Mouse (Mus musculus): Measurements from ENCODE around the gene Rnf166. TPM values are rescaled to one million over a fixed set of nuclear protein-coding genes. Genes with fewer than 3 reads are reported as not detected.

Rnf166 gene
- polyA plus RNA-seq, 1 experiment from 2014 or later = 40.8 TPM

GRCm38 (mm10) chr8:122430058-122430636 lies 45.7 kb downstream of the Rnf166 start:
- Histone ChIP-seq H3K27ac (replicated peaks in 1 of 2; ENCODE audit: control insufficient read depth in 1 of 2, insufficient read depth in 1 of 2, low read depth in 2 of 2, low read length in 2 of 2) (no peak overlapping the region), H3K4me2 (ENCODE audit: low read length) (no peak overlapping the region), H3K9me3 (ENCODE audit: control insufficient read depth, low read length) (no peaks in the 10 kb centered on the region), H3K9ac (ENCODE audit: low read length) (no peak overlapping the region), H3K27me3 (ENCODE audit: control insufficient read depth, insufficient read depth, low read length) (no peaks in the 10 kb centered on the region), H3K4me3 (ENCODE audit: control insufficient read depth in 1 of 2, insufficient read depth in 1 of 2, low read depth in 1 of 2, low read length in 2 of 2) (no peak overlapping the region), H3K4me1 (ENCODE audit: control insufficient read depth in 2 of 2, insufficient read depth in 2 of 2, low read length in 2 of 2) (peaks cover 13 to 19% of the 10 kb centered on the region in 2 experiments), H3K36me3 (ENCODE audit: control insufficient read depth, insufficient read depth, low read length) (peaks cover 28% of the 10 kb centered on the region)
- no peak for ATAC-seq (ENCODE audit: insufficient number of reproducible peaks, insufficient read depth, low FRiP score, low read depth)
- WGBS = 80% methylated on average over 10 of the region's 10 CpGs

GRCm38 (mm10) chr8:122428163-122428562 lies 47.7 kb downstream of the Rnf166 start:
- no peak for ATAC-seq (ENCODE audit: insufficient number of reproducible peaks, insufficient read depth, low FRiP score, low read depth)
- Histone ChIP-seq H3K9ac (ENCODE audit: low read length) (no peak overlapping the region), H3K36me3 (ENCODE audit: control insufficient read depth, insufficient read depth, low read length) (peaks cover 23% of the 10 kb centered on the region), H3K4me2 (ENCODE audit: low read length) (no peak overlapping the region), H3K27ac (replicated peaks in 1 of 2; ENCODE audit: control insufficient read depth in 1 of 2, insufficient read depth in 1 of 2, low read depth in 2 of 2, low read length in 2 of 2) (no peak overlapping the region), H3K9me3 (ENCODE audit: control insufficient read depth, low read length) (no peaks in the 10 kb centered on the region), H3K4me3 (ENCODE audit: control insufficient read depth in 1 of 2, insufficient read depth in 1 of 2, low read depth in 1 of 2, low read length in 2 of 2) (no peak overlapping the region), H3K4me1 (ENCODE audit: control insufficient read depth in 2 of 2, insufficient read depth in 2 of 2, low read length in 2 of 2) (peaks cover 20 to 25% of the 10 kb centered on the region in 2 experiments), H3K27me3 (ENCODE audit: control insufficient read depth, insufficient read depth, low read length) (no peaks in the 10 kb centered on the region)
- 87% methylated on average over 9 of the region's 9 CpGs for WGBS

GRCm38 (mm10) chr8:122427607-122428006 lies 48.3 kb downstream of the Rnf166 start:
- Histone ChIP-seq H3K9ac (ENCODE audit: low read length) (no peak overlapping the region), H3K27ac (replicated peaks in 1 of 2; ENCODE audit: control insufficient read depth in 1 of 2, insufficient read depth in 1 of 2, low read depth in 2 of 2, low read length in 2 of 2) (no peak overlapping the region), H3K4me1 (ENCODE audit: control insufficient read depth in 2 of 2, insufficient read depth in 2 of 2, low read length in 2 of 2) (peaks cover 17 to 21% of the 10 kb centered on the region in 2 experiments), H3K9me3 (ENCODE audit: control insufficient read depth, low read length) (no peaks in the 10 kb centered on the region), H3K4me3 (ENCODE audit: control insufficient read depth in 1 of 2, insufficient read depth in 1 of 2, low read depth in 1 of 2, low read length in 2 of 2) (no peak overlapping the region), H3K4me2 (ENCODE audit: low read length) (no peak overlapping the region), H3K27me3 (ENCODE audit: control insufficient read depth, insufficient read depth, low read length) (no peaks in the 10 kb centered on the region), H3K36me3 (ENCODE audit: control insufficient read depth, insufficient read depth, low read length) (peaks cover 23% of the 10 kb centered on the region)
- no peak for ATAC-seq (ENCODE audit: insufficient number of reproducible peaks, insufficient read depth, low FRiP score, low read depth)
- WGBS = 84% methylated on average over 7 of the region's 7 CpGs

GRCm38 (mm10) chr8:122426145-122426544 lies 49.7 kb downstream of the Rnf166 start:
- Histone ChIP-seq H3K4me3 (ENCODE audit: control insufficient read depth in 1 of 2, insufficient read depth in 1 of 2, low read depth in 1 of 2, low read length in 2 of 2) (no peak overlapping the region), H3K9me3 (ENCODE audit: control insufficient read depth, low read length) (no peaks in the 10 kb centered on the region), H3K9ac (ENCODE audit: low read length) (no peak overlapping the region), H3K4me2 (ENCODE audit: low read length) (no peak overlapping the region), H3K27ac (replicated peaks in 1 of 2; ENCODE audit: control insufficient read depth in 1 of 2, insufficient read depth in 1 of 2, low read depth in 2 of 2, low read length in 2 of 2) (no peak overlapping the region), H3K27me3 (ENCODE audit: control insufficient read depth, insufficient read depth, low read length) (no peaks in the 10 kb centered on the region), H3K4me1 (ENCODE audit: control insufficient read depth in 2 of 2, insufficient read depth in 2 of 2, low read length in 2 of 2) (peaks cover 8 to 11% of the 10 kb centered on the region in 2 experiments), H3K36me3 (ENCODE audit: control insufficient read depth, insufficient read depth, low read length) (peaks cover 23% of the 10 kb centered on the region)
- no peak for ATAC-seq (ENCODE audit: insufficient number of reproducible peaks, insufficient read depth, low FRiP score, low read depth)
- WGBS = 60% methylated on average over 9 of the region's 9 CpGs

- Histone ChIP-seq H3K9ac (ENCODE audit: low read length) (no peak overlapping the region), H3K27me3 (ENCODE audit: control insufficient read depth, insufficient read depth, low read length) (no peaks in the 10 kb centered on the region), H3K4me2 (ENCODE audit: low read length) (no peak overlapping the region), H3K36me3 (ENCODE audit: control insufficient read depth, insufficient read depth, low read length) (peaks cover 29% of the 10 kb centered on the region), H3K9me3 (ENCODE audit: control insufficient read depth, low read length) (no peaks in the 10 kb centered on the region), H3K4me3 (ENCODE audit: control insufficient read depth in 1 of 2, insufficient read depth in 1 of 2, low read depth in 1 of 2, low read length in 2 of 2) (no peak overlapping the region), H3K27ac (replicated peaks in 1 of 2; ENCODE audit: control insufficient read depth in 1 of 2, insufficient read depth in 1 of 2, low read depth in 2 of 2, low read length in 2 of 2) (no peak overlapping the region), H3K4me1 (ENCODE audit: control insufficient read depth in 2 of 2, insufficient read depth in 2 of 2, low read length in 2 of 2) (peaks cover 8 to 14% of the 10 kb centered on the region in 2 experiments)
- 0 out of 2 replicates have a peak, but pooled peaks have one; percentile 19 for ATAC-seq (ENCODE audit: insufficient number of reproducible peaks, insufficient read depth, low FRiP score, low read depth)
- 29% methylated on average over 5 of the region's 5 CpGs for WGBS
These were observed 52.2 kb downstream of the Rnf166 start for GRCm38 (mm10) chr8:122423659-122424058.

GRCm38 (mm10) chr8:122423217-122423616 lies 52.6 kb downstream of the Rnf166 start:
- ATAC-seq (ENCODE audit: insufficient number of reproducible peaks, insufficient read depth, low FRiP score, low read depth) = no peak
- Histone ChIP-seq H3K4me1 (ENCODE audit: control insufficient read depth in 2 of 2, insufficient read depth in 2 of 2, low read length in 2 of 2) (peaks cover 8 to 14% of the 10 kb centered on the region in 2 experiments), H3K9ac (ENCODE audit: low read length) (no peak overlapping the region), H3K4me2 (ENCODE audit: low read length) (no peak overlapping the region), H3K27ac (replicated peaks in 1 of 2; ENCODE audit: control insufficient read depth in 1 of 2, insufficient read depth in 1 of 2, low read depth in 2 of 2, low read length in 2 of 2) (no peak overlapping the region), H3K36me3 (ENCODE audit: control insufficient read depth, insufficient read depth, low read length) (peaks cover 33% of the 10 kb centered on the region), H3K27me3 (ENCODE audit: control insufficient read depth, insufficient read depth, low read length) (no peaks in the 10 kb centered on the region), H3K9me3 (ENCODE audit: control insufficient read depth, low read length) (no peaks in the 10 kb centered on the region), H3K4me3 (ENCODE audit: control insufficient read depth in 1 of 2, insufficient read depth in 1 of 2, low read depth in 1 of 2, low read length in 2 of 2) (no peak overlapping the region)
- WGBS = 80% methylated on average over 24 of the region's 24 CpGs

- H3K4me1 ChIP-seq (ENCODE audit: control insufficient read depth in 2 of 2, insufficient read depth in 2 of 2, low read length in 2 of 2) = peaks cover 8 to 14% of the 10 kb centered on the region in 2 experiments
- no peak for ATAC-seq (ENCODE audit: insufficient number of reproducible peaks, insufficient read depth, low FRiP score, low read depth)
- no peak within 1 kb of the TSS for H3K27ac ChIP-seq (replicated peaks in 1 of 2; ENCODE audit: control insufficient read depth in 1 of 2, insufficient read depth in 1 of 2, low read depth in 2 of 2, low read length in 2 of 2)
- no peak within 1 kb of the TSS for H3K9ac ChIP-seq (ENCODE audit: low read length)
- H3K27me3 ChIP-seq (ENCODE audit: control insufficient read depth, insufficient read depth, low read length) = no peaks in the 10 kb centered on the region
- H3K4me2 ChIP-seq (ENCODE audit: low read length) = no peak within 1 kb of the TSS
- H3K9me3 ChIP-seq (ENCODE audit: control insufficient read depth, low read length) = no peaks in the 10 kb centered on the region
- H3K4me3 ChIP-seq (ENCODE audit: control insufficient read depth in 1 of 2, insufficient read depth in 1 of 2, low read depth in 1 of 2, low read length in 2 of 2) = no peak within 1 kb of the TSS
- H3K36me3 ChIP-seq (ENCODE audit: control insufficient read depth, insufficient read depth, low read length) = peaks cover 43% of the 10 kb centered on the region
- WGBS = 80% methylated on average over 14 of the region's 14 CpGs
These were observed 54.3 kb downstream of the Rnf166 start, which contains the start of gene Il17c for GRCm38 (mm10) chr8:122421376-122422070. Il17c (plus strand) TSS chr8:122422020.
